Mouse (Mus musculus): ENCODE results near the gene 4833439L19Rik.
"Not testable (repeated sequence)": the region's sequence is repeated elsewhere in the genome, so short reads cannot be mapped to it uniquely, and the experiment has no call there.

4833439L19Rik gene

GRCm38 (mm10) chr13:54565201-54565581 lies at the start of gene 4833439L19Rik:
TSS of gene 4833439L19Rik (minus strand) at chr13:54565435.
- H3K27me3 ChIP-seq (ENCODE audit: insufficient read depth, low read length), result no peaks in the 10 kb centered on the region
- no peak for TF ChIP-seq CTCF (conservative IDR thresholded peaks at IDR 0.05; ENCODE audit: low read length)
- TF ChIP-seq NANOG (IDR thresholded peaks at IDR 0.05; ENCODE audit: borderline replicate concordance, low read length), result no peak
- no peak for TF ChIP-seq POU5F1 (IDR thresholded peaks at IDR 0.05; ENCODE audit: borderline replicate concordance, low read length)
- no peaks in the 10 kb centered on the region for H3K9me3 ChIP-seq (ENCODE audit: low read length)
- H3K36me3 ChIP-seq (ENCODE audit: insufficient read depth, low read length), result peaks cover 36% of the 10 kb centered on the region
- H3K4me3 ChIP-seq (replicated peaks; ENCODE audit: low read length), result peak within 1 kb of the TSS; percentile 99
- peaks cover 71% of the 10 kb centered on the region for H3K4me1 ChIP-seq (replicated peaks; ENCODE audit: low read depth, low read length)

GRCm38 (mm10) chr13:54613141-54613540 lies 47.9 kb upstream of the 4833439L19Rik start:
- not testable (repeated sequence) for H3K9me3 ChIP-seq (ENCODE audit: low read length); H3K36me3 ChIP-seq (ENCODE audit: insufficient read depth, low read length); H3K4me3 ChIP-seq (replicated peaks; ENCODE audit: low read length); H3K27me3 ChIP-seq (ENCODE audit: insufficient read depth, low read length)
- peaks cover 72% of the 10 kb centered on the region for H3K4me1 ChIP-seq (replicated peaks; ENCODE audit: low read depth, low read length)

DNA sequence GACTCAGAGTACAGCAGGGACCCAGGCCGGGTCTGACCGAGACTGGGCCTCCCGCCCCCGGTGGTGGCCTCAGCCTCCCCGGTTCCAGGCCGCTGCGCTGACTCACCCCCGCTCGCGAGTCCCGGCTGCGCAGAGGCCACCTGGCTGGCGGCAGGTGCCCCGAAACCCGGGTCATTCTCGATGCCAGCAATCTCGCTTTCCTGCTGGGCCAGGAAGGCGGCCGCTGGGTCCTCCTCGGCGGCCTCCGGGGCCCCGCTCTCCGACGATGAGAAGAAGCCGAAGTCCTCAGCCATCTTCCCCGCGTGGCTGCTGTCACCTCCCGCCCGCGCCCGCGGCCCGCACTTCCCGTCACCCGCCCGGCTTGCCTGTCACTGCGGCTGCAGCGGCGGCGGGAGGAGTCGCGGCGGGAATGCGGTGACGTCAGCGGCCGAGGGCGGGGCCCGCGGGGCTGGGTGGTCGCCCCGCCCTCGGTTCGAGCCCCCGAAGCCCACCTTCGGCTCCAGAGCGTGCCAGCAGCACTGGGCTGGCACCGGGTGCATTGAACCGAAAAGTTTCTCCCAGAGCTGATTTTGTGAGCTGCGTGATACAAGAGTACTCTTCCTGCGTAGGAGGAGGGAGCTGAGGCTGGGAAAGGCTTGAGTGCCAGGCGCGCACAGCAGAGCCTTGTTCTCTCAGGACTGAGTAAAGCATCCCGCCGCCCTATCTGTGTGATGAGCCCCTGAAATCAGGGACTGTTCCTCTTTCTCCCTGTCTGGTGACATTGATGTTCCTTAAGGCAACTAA lies 45.9 kb upstream of the 4833439L19Rik start, which contains the start of gene Cltb:
Cltb (minus strand) TSS at position 373 of the 783 bp plus-strand sequence.
- no peak for TF ChIP-seq POU5F1 (IDR thresholded peaks at IDR 0.05; ENCODE audit: borderline replicate concordance, low read length)
- no peak for TF ChIP-seq NANOG (IDR thresholded peaks at IDR 0.05; ENCODE audit: borderline replicate concordance, low read length)
- no peak for TF ChIP-seq CTCF (conservative IDR thresholded peaks at IDR 0.05; ENCODE audit: low read length)
- Histone ChIP-seq H3K27me3 (ENCODE audit: insufficient read depth, low read length) (peaks cover 5% of the 10 kb centered on the region; the same call in 1 of the 2 replicates), H3K4me3 (replicated peaks; ENCODE audit: low read length) (peak within 1 kb of the TSS; percentile 91), H3K9me3 (ENCODE audit: low read length) (no peaks in the 10 kb centered on the region), H3K36me3 (ENCODE audit: insufficient read depth, low read length) (peaks cover 10% of the 10 kb centered on the region), H3K4me1 (replicated peaks; ENCODE audit: low read depth, low read length) (peaks cover 78% of the 10 kb centered on the region)

GRCm38 (mm10) chr13:54610613-54610971 lies 45.4 kb upstream of the 4833439L19Rik start:
- H3K4me3 ChIP-seq (replicated peaks; ENCODE audit: low read length), result peak overlapping the region; percentile 91
- no peak for TF ChIP-seq CTCF (conservative IDR thresholded peaks at IDR 0.05; ENCODE audit: low read length)
- no peaks in the 10 kb centered on the region for H3K9me3 ChIP-seq (ENCODE audit: low read length)
- H3K4me1 ChIP-seq (replicated peaks; ENCODE audit: low read depth, low read length), result peaks cover 79% of the 10 kb centered on the region
- H3K36me3 ChIP-seq (ENCODE audit: insufficient read depth, low read length), result peaks cover 14% of the 10 kb centered on the region
- H3K27me3 ChIP-seq (ENCODE audit: insufficient read depth, low read length), result peaks cover 5% of the 10 kb centered on the region; the same call in 1 of the 2 replicates

DNA sequence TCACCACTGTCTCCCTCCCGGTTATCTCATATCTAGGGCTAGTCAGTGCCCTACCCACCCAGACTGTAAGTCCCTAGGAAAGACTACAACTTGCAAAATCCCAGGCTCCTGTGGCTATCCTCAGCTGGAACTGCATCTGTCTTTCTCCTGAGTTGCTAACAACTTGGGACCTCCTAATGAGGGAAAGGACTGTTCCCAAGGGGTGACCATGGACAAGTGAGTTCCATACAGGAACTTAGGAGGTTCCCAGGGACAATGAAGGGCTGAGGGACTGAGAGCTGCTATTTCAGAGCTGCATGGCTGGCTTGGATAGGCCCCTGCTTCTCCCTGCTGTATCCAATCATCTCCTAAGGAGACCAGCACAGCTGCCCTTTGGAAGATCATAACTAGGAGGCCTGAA lies 44.1 kb upstream of the 4833439L19Rik start:
- H3K9me3 ChIP-seq (ENCODE audit: low read length), result no peaks in the 10 kb centered on the region
- peaks cover 5% of the 10 kb centered on the region; the same call in 1 of the 2 replicates for H3K27me3 ChIP-seq (ENCODE audit: insufficient read depth, low read length)
- peaks cover 83% of the 10 kb centered on the region for H3K4me1 ChIP-seq (replicated peaks; ENCODE audit: low read depth, low read length)
- peaks cover 20% of the 10 kb centered on the region for H3K36me3 ChIP-seq (ENCODE audit: insufficient read depth, low read length)
- peak overlapping the region; percentile 91 for H3K4me3 ChIP-seq (replicated peaks; ENCODE audit: low read length)
- no peak for TF ChIP-seq POU5F1 (IDR thresholded peaks at IDR 0.05; ENCODE audit: borderline replicate concordance, low read length)
- no peak for TF ChIP-seq CTCF (conservative IDR thresholded peaks at IDR 0.05; ENCODE audit: low read length)
- TF ChIP-seq NANOG (IDR thresholded peaks at IDR 0.05; ENCODE audit: borderline replicate concordance, low read length), result no peak

DNA sequence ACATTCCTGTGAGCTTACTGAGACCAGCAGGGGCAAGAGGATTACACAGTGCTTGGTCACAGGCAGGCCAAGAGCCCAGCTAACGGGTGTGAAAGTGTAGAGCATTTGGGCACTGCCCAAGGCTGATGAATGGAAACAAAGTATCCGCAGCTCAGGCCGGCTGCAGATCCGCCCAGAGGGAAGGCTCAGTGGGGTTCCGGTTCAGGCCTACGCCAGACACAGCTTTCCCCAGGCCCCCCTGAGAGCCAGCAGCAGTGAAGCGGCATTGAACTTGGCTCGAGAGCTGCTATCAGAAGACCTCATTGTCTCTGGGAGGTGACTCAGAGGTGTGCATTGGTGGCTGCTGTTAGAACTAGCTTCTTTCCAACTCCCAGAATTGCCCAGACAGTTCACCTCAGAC lies 43.4 kb upstream of the 4833439L19Rik start:
- Histone ChIP-seq H3K9me3 (ENCODE audit: low read length) (no peaks in the 10 kb centered on the region), H3K27me3 (ENCODE audit: insufficient read depth, low read length) (peaks cover 5% of the 10 kb centered on the region; the same call in 1 of the 2 replicates), H3K4me3 (replicated peaks; ENCODE audit: low read length) (peak overlapping the region; percentile 91), H3K4me1 (replicated peaks; ENCODE audit: low read depth, low read length) (peaks cover 84% of the 10 kb centered on the region), H3K36me3 (ENCODE audit: insufficient read depth, low read length) (peaks cover 25% of the 10 kb centered on the region)
- peak; percentile 31; the same call in 1 of the 2 replicates for TF ChIP-seq NANOG (IDR thresholded peaks at IDR 0.05; ENCODE audit: borderline replicate concordance, low read length)
- no peak for TF ChIP-seq POU5F1 (IDR thresholded peaks at IDR 0.05; ENCODE audit: borderline replicate concordance, low read length)
- TF ChIP-seq CTCF (conservative IDR thresholded peaks at IDR 0.05; ENCODE audit: low read length), result no peak

DNA sequence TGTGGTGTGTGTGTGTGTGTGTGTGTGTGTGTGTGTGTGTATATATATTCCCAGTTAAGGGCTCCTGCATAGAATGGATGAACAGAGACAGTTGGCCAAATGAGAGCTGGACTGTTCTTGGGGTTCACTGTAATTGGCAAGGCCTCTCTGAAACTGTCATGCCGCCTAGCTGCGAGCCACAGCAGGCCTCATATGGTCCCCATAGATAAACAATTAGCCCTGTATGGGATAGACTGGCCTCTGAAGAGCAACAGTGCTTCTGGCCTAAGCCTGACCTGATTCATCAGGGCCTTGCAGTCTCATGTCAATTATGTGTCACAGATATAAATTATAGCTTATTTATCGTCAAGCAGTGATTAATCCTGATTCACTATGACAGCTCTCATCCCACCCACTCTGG lies 42.8 kb upstream of the 4833439L19Rik start:
- Histone ChIP-seq H3K4me3 (replicated peaks; ENCODE audit: low read length) (peak overlapping the region; percentile 91), H3K27me3 (ENCODE audit: insufficient read depth, low read length) (peaks cover 5% of the 10 kb centered on the region; the same call in 1 of the 2 replicates), H3K36me3 (ENCODE audit: insufficient read depth, low read length) (peaks cover 25% of the 10 kb centered on the region), H3K9me3 (ENCODE audit: low read length) (no peaks in the 10 kb centered on the region), H3K4me1 (replicated peaks; ENCODE audit: low read depth, low read length) (peaks cover 85% of the 10 kb centered on the region)
- TF ChIP-seq NANOG (IDR thresholded peaks at IDR 0.05; ENCODE audit: borderline replicate concordance, low read length), result no peak
- no peak for TF ChIP-seq CTCF (conservative IDR thresholded peaks at IDR 0.05; ENCODE audit: low read length)

- peaks cover 25% of the 10 kb centered on the region for H3K36me3 ChIP-seq (ENCODE audit: insufficient read depth, low read length)
- H3K9me3 ChIP-seq (ENCODE audit: low read length), result no peaks in the 10 kb centered on the region
- H3K27me3 ChIP-seq (ENCODE audit: insufficient read depth, low read length), result peaks cover 5% of the 10 kb centered on the region; the same call in 1 of the 2 replicates
Measured at GRCm38 (mm10) chr13:54607204-54607603, 42.0 kb upstream of the 4833439L19Rik start.

DNA sequence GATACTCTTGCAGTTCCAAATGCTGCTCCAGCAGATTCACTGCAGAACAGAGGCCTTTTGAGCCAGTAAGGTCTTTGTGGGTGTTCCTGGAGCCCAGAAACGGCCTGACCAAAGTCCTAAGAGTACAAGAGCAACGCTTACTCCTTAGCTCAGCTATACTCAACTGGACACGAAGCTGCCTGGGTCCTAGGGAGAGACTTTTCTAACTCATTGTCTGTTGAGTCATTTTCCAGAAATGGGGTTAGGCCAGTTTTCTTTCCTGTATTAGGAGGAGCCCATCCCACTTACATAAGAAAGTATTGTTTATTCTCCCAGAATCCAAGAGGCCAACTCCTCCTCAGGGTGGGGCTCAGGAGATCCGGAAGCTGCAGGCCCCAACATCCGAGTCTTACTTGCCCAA lies 40.2 kb upstream of the 4833439L19Rik start:
- no peak for TF ChIP-seq CTCF (conservative IDR thresholded peaks at IDR 0.05; ENCODE audit: low read length)
- no peak for TF ChIP-seq NANOG (IDR thresholded peaks at IDR 0.05; ENCODE audit: borderline replicate concordance, low read length)
- TF ChIP-seq POU5F1 (IDR thresholded peaks at IDR 0.05; ENCODE audit: borderline replicate concordance, low read length), result no peak
- H3K4me1 ChIP-seq (replicated peaks; ENCODE audit: low read depth, low read length), result peaks cover 98% of the 10 kb centered on the region
- H3K4me3 ChIP-seq (replicated peaks; ENCODE audit: low read length), result peak overlapping the region; percentile 58
- peaks cover 37% of the 10 kb centered on the region for H3K36me3 ChIP-seq (ENCODE audit: insufficient read depth, low read length)
- no peaks in the 10 kb centered on the region for H3K9me3 ChIP-seq (ENCODE audit: low read length)
- no peaks in the 10 kb centered on the region for H3K27me3 ChIP-seq (ENCODE audit: insufficient read depth, low read length)

More at GRCm38 (mm10) chr13:54607204-54607603, 42.0 kb upstream of the 4833439L19Rik start:
- peak overlapping the region; percentile 58 for H3K4me3 ChIP-seq (replicated peaks; ENCODE audit: low read length)
- TF ChIP-seq NANOG (IDR thresholded peaks at IDR 0.05; ENCODE audit: borderline replicate concordance, low read length) (no peak), POU5F1 (IDR thresholded peaks at IDR 0.05; ENCODE audit: borderline replicate concordance, low read length) (no peak), CTCF (conservative IDR thresholded peaks at IDR 0.05; ENCODE audit: low read length) (no peak)
- H3K4me1 ChIP-seq (replicated peaks; ENCODE audit: low read depth, low read length), result peaks cover 89% of the 10 kb centered on the region
